Mouse (Mus musculus): ENCODE measurements around the gene Pxylp1. TPM values are rescaled to one million over a fixed set of nuclear protein-coding genes. Genes with fewer than 3 reads are reported as not detected.

The Pxylp1 gene
- total and polyA plus RNA-seq, 3 experiments, result 7.8 to 10.1 (median 8.3) TPM

GRCm38 (mm10) chr9:96890266-96890665 is 2.2 kb downstream of the Pxylp1 start:
- peaks cover 0 to 18% of the 10 kb centered on the region in 2 experiments; a peak in 2 of 4 replicates for H3K4me1 ChIP-seq (ENCODE audit: control insufficient read depth in 1 of 2, insufficient read depth in 2 of 2)
- no peak overlapping the region for H3K4me3 ChIP-seq (replicated peaks in 1 of 3; ENCODE audit: low read depth in 2 of 3, low read length in 2 of 3, poor library complexity in 1 of 3)
- H3K9ac ChIP-seq (ENCODE audit: insufficient read depth, low read depth), result no peak overlapping the region
- no peak for DNase-seq (ENCODE audit: extremely low read depth)
- no peak overlapping the region for H3K4me2 ChIP-seq (ENCODE audit: insufficient read depth, low read depth, poor library complexity, severe bottlenecking)
- dilution Hi-C loops (cut with MboI; ENCODE audit: extremely low pct_ligation_motif_present, extremely low pct_unique_long_range_greater_than_20kb, low sequenced_read_pairs), result no loop called here
- peaks cover 8% of the 10 kb centered on the region for H3K9me3 ChIP-seq (replicated peaks; ENCODE audit: low read length)
- in situ Hi-C loops (cut with MboI; ENCODE audit: low pct_ligation_motif_present, low pct_unique_long_range_greater_than_20kb, low sequenced_read_pairs), result no loop called here
- H3K79me2 ChIP-seq (replicated peaks; ENCODE audit: control insufficient read depth, extremely low read depth, insufficient read depth, poor library complexity, severe bottlenecking), result no peaks in the 10 kb centered on the region
- H3K27ac ChIP-seq (ENCODE audit: insufficient read depth, low read depth), result no peak overlapping the region
- H3K36me3 ChIP-seq (replicated peaks in 1 of 2; ENCODE audit: control insufficient read depth in 1 of 2, insufficient read depth in 1 of 2, low read length in 1 of 2), result peaks cover 0 to 2% of the 10 kb centered on the region in 2 experiments
- peaks cover 10% of the 10 kb centered on the region for H3K27me3 ChIP-seq (replicated peaks)
- no peak for TF ChIP-seq E2F4 (IDR thresholded peaks at IDR 0.05; ENCODE audit: insufficient replicate concordance, low read depth, low read length)
- TF ChIP-seq ZKSCAN1 (IDR thresholded peaks at IDR 0.05; ENCODE audit: borderline replicate concordance, low read depth, low read length), result no peak
- TF ChIP-seq CTCF (conservative IDR thresholded peaks at IDR 0.05 in 1 of 2, IDR thresholded peaks at IDR 0.05 in 1 of 2; ENCODE audit: low read depth in 2 of 2, low read length in 2 of 2), result no peak
- no peak for TF ChIP-seq CHD2 (IDR thresholded peaks at IDR 0.05; ENCODE audit: low read length)
- TF ChIP-seq JUN (IDR thresholded peaks at IDR 0.05; ENCODE audit: insufficient read depth, low read depth, low read length), result no peak
- TF ChIP-seq RAD21 (IDR thresholded peaks at IDR 0.05; ENCODE audit: low read depth, low read length), result no peak
- TF ChIP-seq MYC (IDR thresholded peaks at IDR 0.05; ENCODE audit: low read depth, low read length), result no peak

GRCm38 (mm10) chr9:96889345-96890021 is 3.0 kb downstream of the Pxylp1 start:
- peaks cover 0 to 18% of the 10 kb centered on the region in 2 experiments; a peak in 2 of 4 replicates for H3K4me1 ChIP-seq (ENCODE audit: control insufficient read depth in 1 of 2, insufficient read depth in 2 of 2)
- H3K27ac ChIP-seq (ENCODE audit: insufficient read depth, low read depth), result no peak overlapping the region
- peaks cover 0 to 4% of the 10 kb centered on the region in 2 experiments for H3K36me3 ChIP-seq (replicated peaks in 1 of 2; ENCODE audit: control insufficient read depth in 1 of 2, insufficient read depth in 1 of 2, low read length in 1 of 2)
- in situ Hi-C loops (cut with MboI; ENCODE audit: low pct_ligation_motif_present, low pct_unique_long_range_greater_than_20kb, low sequenced_read_pairs), result no loop called here
- H3K9me3 ChIP-seq (replicated peaks; ENCODE audit: low read length), result peaks cover 5% of the 10 kb centered on the region
- TF ChIP-seq MYC (IDR thresholded peaks at IDR 0.05; ENCODE audit: low read depth, low read length) (0 out of 2 replicates have a peak, but pooled peaks have one; percentile 26), HCFC1 (IDR thresholded peaks at IDR 0.05; ENCODE audit: low read depth, low read length) (peak; percentile 53), IRF4 (IDR thresholded peaks at IDR 0.05; ENCODE audit: low read depth, low read length) (peak; percentile 18; the same call in 1 of the 2 replicates), ZMIZ1 (IDR thresholded peaks at IDR 0.05; ENCODE audit: low read depth, low read length) (peak; percentile 31; the same call in 1 of the 2 replicates), POLR2A (IDR thresholded peaks at IDR 0.05; ENCODE audit: low read depth, low read length) (peak; percentile 69; the same call in 1 of the 2 replicates), NRF1 (IDR thresholded peaks at IDR 0.05; ENCODE audit: low read depth, low read length) (peak; percentile 76), TBP (conservative IDR thresholded peaks at IDR 0.05; ENCODE audit: low read depth, low read length) (no peak), ELF1 (IDR thresholded peaks at IDR 0.05; ENCODE audit: low read depth, low read length) (peak; percentile 35), SMC3 (IDR thresholded peaks at IDR 0.05; ENCODE audit: low read depth, low read length) (peak; percentile 66), UBTF (IDR thresholded peaks at IDR 0.05; ENCODE audit: low read depth, low read length) (peak; percentile 43; the same call in 1 of the 2 replicates), SIN3A (IDR thresholded peaks at IDR 0.05; ENCODE audit: low read length) (peak; percentile 52; the same call in 1 of the 2 replicates), POLR2AphosphoS2 (IDR thresholded peaks at IDR 0.05; ENCODE audit: low read depth, low read length) (no peak), RAD21 (IDR thresholded peaks at IDR 0.05; ENCODE audit: low read depth, low read length) (peak; percentile 48), MEF2A (IDR thresholded peaks at IDR 0.05; ENCODE audit: borderline replicate concordance, low read depth, low read length) (0 out of 2 replicates have a peak, but pooled peaks have one; percentile 50), USF1 (IDR thresholded peaks at IDR 0.05; ENCODE audit: low read depth, low read length) (no peak), CTCF (conservative IDR thresholded peaks at IDR 0.05 in 1 of 2, IDR thresholded peaks at IDR 0.05 in 1 of 2; ENCODE audit: low read depth in 2 of 2, low read length in 2 of 2) (peak in 1 of 2 experiments; percentile 95; a peak in 2 of 4 replicates), TCF12 (IDR thresholded peaks at IDR 0.05; ENCODE audit: low read depth, low read length) (peak; percentile 60; the same call in 1 of the 2 replicates), NELFE (IDR thresholded peaks at IDR 0.05; ENCODE audit: low read depth, low read length) (peak; percentile 24; the same call in 1 of the 2 replicates), ETS1 (conservative IDR thresholded peaks at IDR 0.05; ENCODE audit: low read depth, low read length) (no peak)
- H3K9ac ChIP-seq (ENCODE audit: insufficient read depth, low read depth), result peak overlapping the region; percentile 87
- no peaks in the 10 kb centered on the region for H3K79me2 ChIP-seq (replicated peaks; ENCODE audit: control insufficient read depth, extremely low read depth, insufficient read depth, poor library complexity, severe bottlenecking)
- peak overlapping the region; percentile 74 for H3K4me2 ChIP-seq (ENCODE audit: insufficient read depth, low read depth, poor library complexity, severe bottlenecking)
- dilution Hi-C loops (cut with MboI; ENCODE audit: extremely low pct_ligation_motif_present, extremely low pct_unique_long_range_greater_than_20kb, low sequenced_read_pairs), result no loop called here
- peak; percentile 73 for DNase-seq (ENCODE audit: extremely low read depth)
- peak overlapping the region; percentile 54 to 70 (median 64) for H3K4me3 ChIP-seq (replicated peaks in 1 of 3; ENCODE audit: low read depth in 2 of 3, low read length in 2 of 3, poor library complexity in 1 of 3)
- peaks cover 10% of the 10 kb centered on the region for H3K27me3 ChIP-seq (replicated peaks)
